Mouse (Mus musculus): Measurements from ENCODE around the gene Atp2b2. TPM values are rescaled to one million over a fixed set of nuclear protein-coding genes. Genes with fewer than 3 reads are reported as not detected.

Atp2b2 gene
- polyA plus RNA-seq, 1 experiment from 2014 or later: 0.14 TPM

DNA sequence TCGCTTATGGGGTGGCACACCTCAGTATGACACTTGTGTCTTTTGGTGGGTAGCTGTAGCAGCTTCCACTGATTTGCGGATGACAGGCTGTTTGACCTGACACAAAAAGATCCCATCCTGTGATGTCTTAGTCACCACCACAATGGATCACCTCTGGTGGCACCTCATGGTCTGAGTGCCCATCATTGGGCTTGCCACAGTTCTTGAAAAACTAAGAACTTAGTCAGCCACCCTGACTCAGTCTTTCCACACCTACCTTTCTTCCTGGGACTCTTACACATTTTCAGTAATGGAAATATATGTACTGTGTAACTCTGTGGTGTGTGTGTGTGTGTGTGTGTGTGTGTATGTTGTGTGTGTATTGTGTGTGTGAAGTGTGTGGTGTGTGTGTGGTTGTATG is 71.5 kb downstream of the Atp2b2 start:
- H3K36me3 ChIP-seq: no peaks in the 10 kb centered on the region
- no peaks in the 10 kb centered on the region for H3K4me1 ChIP-seq
- no peak overlapping the region for H3K4me3 ChIP-seq
- no peak for ATAC-seq (ENCODE audit: borderline replicate concordance, extremely low read depth, low FRiP score, low TSS enrichment)
- H3K9me3 ChIP-seq: no peaks in the 10 kb centered on the region
- no peak overlapping the region for H3K9ac ChIP-seq
- H3K27ac ChIP-seq: no peak overlapping the region
- no peak overlapping the region for H3K4me2 ChIP-seq
- WGBS: 67% methylated on average over 2 of the region's 2 CpGs
- H3K27me3 ChIP-seq: no peaks in the 10 kb centered on the region

- no peaks in the 10 kb centered on the region for H3K9me3 ChIP-seq
- no peak overlapping the region for H3K9ac ChIP-seq
- ATAC-seq (ENCODE audit: borderline replicate concordance, extremely low read depth, low FRiP score, low TSS enrichment): no peak
- WGBS: 42% methylated on average over 9 of the region's 9 CpGs
- H3K4me2 ChIP-seq: no peak overlapping the region
- no peaks in the 10 kb centered on the region for H3K4me1 ChIP-seq
- no peak overlapping the region for H3K4me3 ChIP-seq
- H3K36me3 ChIP-seq: no peaks in the 10 kb centered on the region
- no peak overlapping the region for H3K27ac ChIP-seq
- H3K27me3 ChIP-seq: no peaks in the 10 kb centered on the region
Measured at GRCm38 (mm10) chr6:113970464-113970863, 71.9 kb downstream of the Atp2b2 start.

DNA sequence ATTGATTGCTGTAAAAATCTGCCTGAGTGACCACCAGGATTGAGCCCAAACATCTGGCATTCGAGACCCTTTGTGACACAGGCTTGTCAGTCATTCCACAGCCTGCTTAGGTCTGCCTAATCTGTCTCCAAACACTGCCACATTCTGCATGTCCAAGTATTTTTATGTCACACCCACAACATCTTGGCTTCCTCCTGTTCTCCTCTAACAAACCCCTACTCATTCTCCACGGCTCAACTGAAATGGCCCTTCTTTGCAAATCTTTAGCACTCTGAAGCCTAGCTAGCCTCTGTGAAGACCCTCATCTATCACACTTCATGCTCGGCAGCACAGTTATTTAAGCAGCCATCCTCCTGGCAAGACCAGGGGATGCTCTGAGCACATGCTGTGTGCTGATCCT is 72.7 kb downstream of the Atp2b2 start:
- no peak for ATAC-seq (ENCODE audit: borderline replicate concordance, extremely low read depth, low FRiP score, low TSS enrichment)
- no peak overlapping the region for H3K4me3 ChIP-seq
- no peak overlapping the region for H3K27ac ChIP-seq
- no peak overlapping the region for H3K9ac ChIP-seq
- no peak overlapping the region for H3K4me2 ChIP-seq
- no peaks in the 10 kb centered on the region for H3K36me3 ChIP-seq
- H3K27me3 ChIP-seq: no peaks in the 10 kb centered on the region
- no peaks in the 10 kb centered on the region for H3K4me1 ChIP-seq
- WGBS: 21% methylated on average over 3 of the region's 3 CpGs
- no peaks in the 10 kb centered on the region for H3K9me3 ChIP-seq

GRCm38 (mm10) chr6:113962811-113963210 is 79.6 kb downstream of the Atp2b2 start:
- ATAC-seq (ENCODE audit: borderline replicate concordance, extremely low read depth, low FRiP score, low TSS enrichment): no peak
- Histone ChIP-seq H3K27ac (no peak overlapping the region), H3K27me3 (no peaks in the 10 kb centered on the region), H3K4me3 (no peak overlapping the region), H3K4me1 (no peaks in the 10 kb centered on the region), H3K4me2 (no peak overlapping the region), H3K36me3 (no peaks in the 10 kb centered on the region), H3K9me3 (no peaks in the 10 kb centered on the region), H3K9ac (no peak overlapping the region)
- WGBS: 13% methylated on average over 3 of the region's 3 CpGs

GRCm38 (mm10) chr6:113961658-113962057 is 80.8 kb downstream of the Atp2b2 start:
- Histone ChIP-seq H3K27ac (no peak overlapping the region), H3K4me3 (no peak overlapping the region), H3K9ac (no peak overlapping the region), H3K9me3 (no peaks in the 10 kb centered on the region), H3K4me1 (peaks cover 5% of the 10 kb centered on the region), H3K4me2 (no peak overlapping the region), H3K36me3 (no peaks in the 10 kb centered on the region), H3K27me3 (no peaks in the 10 kb centered on the region)
- ATAC-seq (ENCODE audit: borderline replicate concordance, extremely low read depth, low FRiP score, low TSS enrichment): no peak
- WGBS: 75% methylated on average over 2 of the region's 2 CpGs

DNA sequence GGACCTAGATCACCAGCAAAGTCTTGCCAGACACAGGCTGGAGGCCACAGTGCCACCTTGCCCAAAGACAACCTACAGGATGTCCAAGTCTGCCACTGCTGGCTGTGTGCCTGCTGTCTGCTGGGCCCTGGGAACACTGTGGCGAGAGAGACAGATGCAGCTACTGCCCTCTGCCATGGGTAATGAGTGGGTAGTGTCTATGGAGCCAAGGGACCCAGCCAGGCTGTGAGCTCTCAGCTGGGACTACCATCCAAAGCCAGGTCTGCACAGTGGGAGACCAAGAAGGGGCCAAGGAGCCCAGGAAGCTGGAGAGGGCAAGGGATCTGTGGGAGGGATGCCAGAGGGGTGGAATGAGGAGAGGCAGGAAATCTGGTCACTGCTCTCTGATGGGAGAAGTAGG is 83.1 kb downstream of the Atp2b2 start:
- Histone ChIP-seq H3K9me3 (no peaks in the 10 kb centered on the region), H3K36me3 (no peaks in the 10 kb centered on the region), H3K4me3 (no peak overlapping the region), H3K27ac (no peak overlapping the region), H3K4me2 (no peak overlapping the region), H3K4me1 (peaks cover 8% of the 10 kb centered on the region), H3K9ac (no peak overlapping the region), H3K27me3 (no peaks in the 10 kb centered on the region)
- no peak for ATAC-seq (ENCODE audit: borderline replicate concordance, extremely low read depth, low FRiP score, low TSS enrichment)
- WGBS: 59% methylated on average over 1 of the region's 1 CpGs

DNA sequence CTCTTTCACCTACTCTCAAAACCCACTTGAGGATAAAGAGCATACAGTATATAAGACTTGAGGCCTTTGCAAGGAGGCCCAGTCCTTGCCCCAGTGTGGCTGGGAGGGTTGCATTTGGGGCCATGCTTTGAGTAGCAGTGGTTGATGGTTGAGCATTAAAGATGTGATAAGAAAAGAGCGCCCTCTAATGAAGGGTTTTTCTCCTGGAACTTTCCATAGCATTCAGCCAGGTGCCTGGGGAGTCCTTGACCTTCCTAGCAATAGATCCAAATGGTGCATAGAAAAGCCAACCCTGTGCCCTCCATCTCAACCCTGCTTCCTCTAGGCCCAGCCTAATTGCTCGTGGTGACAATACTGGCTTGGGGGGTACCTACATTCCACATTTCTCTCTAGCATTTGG is 83.7 kb downstream of the Atp2b2 start:
- Histone ChIP-seq H3K9ac (no peak overlapping the region), H3K4me1 (peaks cover 8% of the 10 kb centered on the region), H3K4me3 (no peak overlapping the region), H3K36me3 (no peaks in the 10 kb centered on the region), H3K4me2 (no peak overlapping the region), H3K27me3 (no peaks in the 10 kb centered on the region), H3K27ac (no peak overlapping the region), H3K9me3 (no peaks in the 10 kb centered on the region)
- 55% methylated on average over 2 of the region's 2 CpGs for WGBS
- no peak for ATAC-seq (ENCODE audit: borderline replicate concordance, extremely low read depth, low FRiP score, low TSS enrichment)

- no peak for ATAC-seq (ENCODE audit: borderline replicate concordance, extremely low read depth, low FRiP score, low TSS enrichment)
- Histone ChIP-seq H3K9me3 (no peaks in the 10 kb centered on the region), H3K9ac (no peak overlapping the region), H3K27me3 (no peaks in the 10 kb centered on the region), H3K4me2 (no peak overlapping the region), H3K4me3 (no peak overlapping the region), H3K27ac (no peak overlapping the region), H3K36me3 (no peaks in the 10 kb centered on the region), H3K4me1 (peaks cover 8% of the 10 kb centered on the region)
- WGBS: 73% methylated on average over 5 of the region's 5 CpGs
Measured at GRCm38 (mm10) chr6:113958003-113958402, 84.4 kb downstream of the Atp2b2 start.

DNA sequence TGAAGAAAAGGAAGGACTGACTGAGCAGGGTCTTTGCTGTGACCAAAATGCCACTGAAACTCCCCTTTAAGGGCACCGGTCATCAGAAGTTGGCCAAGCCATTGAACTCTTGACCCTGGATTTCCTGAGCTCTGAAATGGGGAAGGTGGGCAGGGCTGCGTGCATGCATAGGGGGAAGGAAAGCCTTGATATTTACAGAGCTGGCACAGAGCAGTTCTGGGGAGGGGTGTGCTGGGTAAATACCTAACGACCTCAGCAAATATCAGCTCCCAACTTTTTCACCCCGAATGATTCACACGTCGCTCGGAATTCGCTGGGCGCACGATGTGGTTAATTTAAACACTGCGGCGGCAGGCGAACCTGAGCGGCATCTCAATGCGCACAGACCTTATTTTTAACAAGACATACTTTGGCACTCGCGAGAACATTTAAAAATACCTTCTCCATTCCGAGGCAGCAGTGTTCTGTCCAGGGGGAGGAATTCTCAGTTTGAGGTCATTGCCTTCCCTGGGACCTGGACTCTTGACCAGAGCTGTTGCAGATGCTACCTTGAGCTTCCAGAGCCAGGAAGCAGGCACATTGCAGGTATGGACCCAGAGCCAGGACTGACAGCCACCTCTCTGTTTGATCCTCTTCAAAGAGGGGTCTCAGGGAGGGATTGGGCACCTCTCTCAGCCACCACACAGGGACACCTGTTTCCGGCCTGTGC is 85.0 kb downstream of the Atp2b2 start:
- Histone ChIP-seq H3K4me2 (peak overlapping the region; percentile 22), H3K4me1 (peaks cover 8% of the 10 kb centered on the region), H3K36me3 (no peaks in the 10 kb centered on the region), H3K4me3 (no peak overlapping the region), H3K27ac (no peak overlapping the region; the same call in 1 of the 2 replicates), H3K9ac (no peak overlapping the region), H3K27me3 (no peaks in the 10 kb centered on the region), H3K9me3 (no peaks in the 10 kb centered on the region)
- 52% methylated on average over 19 of the region's 19 CpGs for WGBS
- no peak for ATAC-seq (ENCODE audit: borderline replicate concordance, extremely low read depth, low FRiP score, low TSS enrichment)

GRCm38 (mm10) chr6:113947515-113947914 is 94.9 kb downstream of the Atp2b2 start:
- no peak for ATAC-seq (ENCODE audit: borderline replicate concordance, extremely low read depth, low FRiP score, low TSS enrichment)
- Histone ChIP-seq H3K9ac (no peak overlapping the region), H3K27ac (no peak overlapping the region), H3K27me3 (no peaks in the 10 kb centered on the region), H3K36me3 (no peaks in the 10 kb centered on the region), H3K4me3 (no peak overlapping the region), H3K9me3 (no peaks in the 10 kb centered on the region), H3K4me1 (no peaks in the 10 kb centered on the region), H3K4me2 (no peak overlapping the region)
- WGBS: 73% methylated on average over 8 of the region's 8 CpGs

- 40% methylated on average over 12 of the region's 12 CpGs for WGBS
- Histone ChIP-seq H3K27me3 (no peaks in the 10 kb centered on the region), H3K9ac (no peak overlapping the region), H3K9me3 (no peaks in the 10 kb centered on the region), H3K27ac (no peak overlapping the region), H3K36me3 (no peaks in the 10 kb centered on the region), H3K4me3 (no peak overlapping the region), H3K4me1 (no peaks in the 10 kb centered on the region; the same call in 1 of the 2 replicates), H3K4me2 (no peak overlapping the region)
- ATAC-seq (ENCODE audit: borderline replicate concordance, extremely low read depth, low FRiP score, low TSS enrichment): no peak
Measured at GRCm38 (mm10) chr6:113942355-113942754, 100.1 kb downstream of the Atp2b2 start.

DNA sequence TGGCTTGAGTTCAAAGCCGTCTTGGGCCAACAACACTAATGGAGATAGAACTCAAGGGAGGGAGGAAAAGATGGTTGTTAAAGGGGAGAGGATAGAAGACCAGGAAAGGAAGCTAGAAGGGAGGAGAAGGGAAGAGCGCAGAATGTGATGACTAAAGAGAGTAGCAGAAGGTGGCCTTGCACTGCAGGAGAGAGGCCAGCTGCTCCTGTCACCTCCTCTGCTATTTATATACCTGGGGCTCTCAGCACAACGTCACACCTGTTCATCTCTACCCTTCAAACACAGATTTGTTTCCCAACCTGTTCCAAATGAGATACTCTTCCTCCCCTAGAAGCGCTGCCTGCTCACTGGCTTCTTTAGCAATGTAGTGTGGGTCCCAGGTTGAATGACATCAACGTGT is 101.1 kb downstream of the Atp2b2 start:
- Histone ChIP-seq H3K4me2 (no peak overlapping the region), H3K4me3 (no peak overlapping the region), H3K9ac (no peak overlapping the region), H3K36me3 (no peaks in the 10 kb centered on the region), H3K27ac (no peak overlapping the region), H3K4me1 (no peaks in the 10 kb centered on the region; the same call in 1 of the 2 replicates), H3K9me3 (no peaks in the 10 kb centered on the region), H3K27me3 (no peaks in the 10 kb centered on the region)
- 65% methylated on average over 5 of the region's 5 CpGs for WGBS
- ATAC-seq (ENCODE audit: borderline replicate concordance, extremely low read depth, low FRiP score, low TSS enrichment): no peak

GRCm38 (mm10) chr6:113939442-113939841 is 103.0 kb downstream of the Atp2b2 start:
- no peaks in the 10 kb centered on the region for H3K36me3 ChIP-seq
- no peak for ATAC-seq (ENCODE audit: borderline replicate concordance, extremely low read depth, low FRiP score, low TSS enrichment)
- H3K4me1 ChIP-seq: no peaks in the 10 kb centered on the region; the same call in 1 of the 2 replicates
- H3K27me3 ChIP-seq: no peaks in the 10 kb centered on the region
- H3K9me3 ChIP-seq: no peaks in the 10 kb centered on the region
- no peak overlapping the region for H3K27ac ChIP-seq
- WGBS: 90% methylated on average over 8 of the region's 8 CpGs
- no peak overlapping the region for H3K4me2 ChIP-seq
- H3K4me3 ChIP-seq: no peak overlapping the region
- no peak overlapping the region for H3K9ac ChIP-seq
